Mouse (Mus musculus) left cerebral cortex, postnatal 10 days (tissue): Measurements from ENCODE around the gene Slc12a1. TPM values are rescaled to one million over a fixed set of nuclear protein-coding genes. Genes with fewer than 3 reads are reported as not detected.

ENCODE experiments used
- DNase-seq, 2 experiments: peaks; one replicate each; pipeline ENCODE4 v3.0.0; 2021 to 2022; ENCODE audit warnings: low spot score in 2 of 2, mixed read lengths in 1 of 2; ENCODE audit errors: extremely low spot score in 1 of 2
- intact Hi-C: fragments of 180-260 bp; cut with DNase I; formaldehyde crosslinking; loops from one replicate; pipeline ENCODE4 v1.15.1; 2025
- total RNA-seq, 2 experiments: library from RNA; stranded (reverse); gene quantifications; 2 replicates each; pipeline ENCODE4 v1.2.3; 2021

The Slc12a1 gene
- total RNA-seq, 2 experiments from 2014 or later, result 0.17 TPM; not detected in 1

DNA sequence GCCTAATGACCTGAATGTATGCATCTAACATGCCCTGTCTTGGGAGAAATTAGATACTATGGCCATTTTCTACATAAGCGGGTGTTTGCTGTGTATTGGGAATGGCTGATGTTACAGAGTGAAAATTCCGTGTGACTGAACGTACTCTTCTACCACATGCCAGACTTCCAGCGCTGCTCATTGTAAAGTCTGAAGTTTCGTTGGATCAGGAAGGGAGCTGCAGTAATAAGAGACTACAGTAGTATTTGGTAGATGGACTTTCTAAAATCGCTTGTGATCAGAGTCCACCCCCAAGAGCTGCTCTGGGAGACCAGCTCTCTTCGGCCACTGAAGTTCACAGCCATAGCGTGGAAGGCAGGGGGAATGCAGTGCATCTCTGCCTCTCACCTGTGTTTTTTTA lies 96.0 kb downstream of the Slc12a1 start:
- intact Hi-C loops, result no loop called here
- DNase-seq, result no peak

DNA sequence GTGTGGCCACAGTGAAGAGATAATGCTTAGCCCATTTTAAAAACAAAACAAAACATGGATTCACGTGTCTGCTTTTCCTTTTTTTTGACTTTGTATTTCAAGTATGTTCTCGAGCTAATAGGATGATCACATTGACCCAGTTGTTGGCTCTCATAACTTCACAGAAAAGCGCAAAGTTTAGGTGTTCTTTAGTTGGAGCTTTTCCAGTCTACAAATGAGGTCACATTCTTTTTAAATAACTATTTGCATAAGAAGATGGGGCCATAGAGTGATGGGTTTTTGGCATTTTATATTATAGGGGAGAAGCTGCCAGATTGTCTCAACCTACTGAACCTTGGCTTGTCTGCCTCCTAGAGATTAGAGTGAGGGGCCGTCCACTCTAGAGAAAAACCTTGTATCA lies 97.0 kb downstream of the Slc12a1 start:
- DNase-seq, result no peak
- intact Hi-C loops, result no loop called here

DNA sequence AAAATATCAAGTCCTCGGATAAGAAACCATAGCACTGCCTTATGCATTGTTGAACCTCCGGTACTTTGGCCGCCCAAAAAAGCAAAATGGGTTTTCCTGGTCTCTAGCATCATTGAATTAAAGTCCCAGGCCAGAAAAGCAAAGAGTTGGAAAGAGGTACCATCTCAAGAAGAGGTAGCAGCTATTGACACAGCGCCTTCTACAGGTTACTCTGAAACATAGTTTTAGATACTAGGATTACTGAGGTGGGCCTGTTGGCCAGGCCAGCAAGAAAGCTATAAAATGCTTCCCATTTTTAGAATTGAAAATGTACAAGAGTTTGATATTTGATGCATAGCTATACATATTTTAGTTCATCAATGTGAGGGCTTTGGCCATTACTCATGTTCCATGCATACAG lies 97.6 kb downstream of the Slc12a1 start:
- intact Hi-C loops, result no loop called here
- DNase-seq, result no peak

DNA sequence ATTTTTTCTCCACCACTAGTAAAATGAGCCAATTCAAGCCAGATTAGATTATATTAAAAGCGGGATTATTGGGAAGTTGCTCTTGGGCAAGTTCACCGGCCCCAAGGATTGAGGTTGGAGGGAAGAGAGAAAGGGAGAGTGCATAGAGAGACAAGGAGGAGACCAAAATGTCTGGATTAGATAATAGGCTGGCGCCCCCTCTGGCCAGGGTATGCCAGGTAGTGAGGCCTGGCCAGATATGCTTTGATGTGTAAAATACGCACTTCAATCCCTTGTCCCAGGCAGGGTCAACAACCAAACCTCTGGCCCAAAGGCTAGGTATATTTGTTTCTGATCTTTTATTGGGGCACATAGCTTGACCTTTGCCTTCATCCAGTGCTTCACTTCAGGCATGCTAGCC lies 99.5 kb downstream of the Slc12a1 start:
- intact Hi-C loops, result no loop called here
- DNase-seq, result no peak

DNA sequence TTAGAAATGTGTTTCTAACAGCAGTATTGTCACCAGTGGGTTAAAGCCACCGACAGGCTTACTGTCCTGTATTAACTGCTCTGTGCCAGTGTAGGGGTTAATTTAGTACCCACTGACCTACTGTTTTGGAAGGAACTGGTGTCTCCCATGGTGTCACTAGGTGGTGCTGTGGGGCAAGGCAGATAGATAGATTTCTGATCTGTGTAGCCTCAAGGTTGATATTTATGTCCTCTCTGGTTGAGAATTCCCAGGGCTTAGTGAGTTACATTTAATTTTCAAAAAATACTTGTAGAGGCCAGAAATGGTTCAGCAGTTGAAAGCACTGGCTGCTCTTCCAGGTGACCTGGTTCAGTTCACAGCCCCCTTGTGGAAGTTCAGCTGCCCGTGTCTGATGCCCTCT lies 100.0 kb downstream of the Slc12a1 start:
- intact Hi-C loops, result no loop called here
- peak; percentile 23 to 58 for DNase-seq

DNA sequence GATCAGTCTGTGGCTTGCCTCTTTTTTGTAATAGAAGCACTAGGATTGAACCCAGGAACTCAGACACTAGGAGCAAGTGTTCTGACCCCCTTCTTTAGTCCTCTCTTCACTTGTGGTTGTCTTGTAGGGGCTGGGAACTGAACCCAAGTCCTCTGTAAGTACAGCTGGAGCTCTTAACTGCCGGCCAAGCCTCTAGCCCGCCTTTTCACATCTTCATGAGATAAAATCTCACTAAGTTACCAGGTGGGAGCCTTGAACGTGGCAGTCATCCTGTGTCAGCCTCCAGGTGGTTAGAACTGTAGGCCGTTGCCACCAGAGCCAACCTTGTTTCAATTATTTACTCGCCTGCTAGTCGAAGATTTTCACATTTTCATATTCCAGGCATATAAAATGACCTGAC lies 101.4 kb downstream of the Slc12a1 start:
- intact Hi-C loops, result no loop called here
- no peak for DNase-seq

DNA sequence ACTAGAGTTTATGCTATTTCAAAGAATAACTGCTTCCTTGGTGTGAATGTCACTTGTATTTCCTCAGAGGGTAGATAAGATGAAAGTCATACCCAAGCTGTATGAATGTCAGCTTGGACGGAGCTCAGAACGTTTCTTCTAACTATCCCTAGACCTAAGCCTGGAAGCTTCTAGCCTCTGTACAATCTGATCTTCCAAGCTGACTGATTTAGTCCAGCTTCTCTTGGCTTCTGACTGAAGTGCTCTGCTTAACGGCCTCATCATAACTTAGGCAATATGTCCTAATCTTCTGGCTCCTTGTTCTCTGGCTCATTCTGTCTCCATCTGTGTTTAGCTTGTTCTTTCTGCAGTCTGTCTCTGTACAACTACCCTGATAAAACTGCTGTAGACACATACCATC lies 102.3 kb downstream of the Slc12a1 start:
- no peak for DNase-seq
- intact Hi-C loops, result no loop called here

DNA sequence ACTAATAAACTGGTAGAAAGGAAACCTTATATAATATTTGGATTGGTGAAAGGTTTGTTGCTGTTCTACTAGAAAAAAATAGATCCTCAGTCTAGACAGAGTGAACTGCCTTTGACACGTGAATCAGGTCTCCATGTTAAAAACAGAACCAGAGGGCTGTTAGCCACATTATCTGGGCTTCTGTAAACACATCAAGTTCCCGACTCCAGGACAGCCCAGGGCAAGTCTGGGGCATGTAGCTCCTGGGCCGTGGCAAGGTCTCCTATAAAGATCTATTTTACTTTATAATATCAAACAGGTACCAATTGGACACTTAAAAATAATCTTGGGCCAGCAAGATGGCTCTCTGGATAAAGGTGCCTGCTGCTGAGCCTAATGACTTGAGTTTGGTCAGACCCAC lies 103.6 kb downstream of the Slc12a1 start:
- no peak for DNase-seq
- intact Hi-C loops, result no loop called here

DNA sequence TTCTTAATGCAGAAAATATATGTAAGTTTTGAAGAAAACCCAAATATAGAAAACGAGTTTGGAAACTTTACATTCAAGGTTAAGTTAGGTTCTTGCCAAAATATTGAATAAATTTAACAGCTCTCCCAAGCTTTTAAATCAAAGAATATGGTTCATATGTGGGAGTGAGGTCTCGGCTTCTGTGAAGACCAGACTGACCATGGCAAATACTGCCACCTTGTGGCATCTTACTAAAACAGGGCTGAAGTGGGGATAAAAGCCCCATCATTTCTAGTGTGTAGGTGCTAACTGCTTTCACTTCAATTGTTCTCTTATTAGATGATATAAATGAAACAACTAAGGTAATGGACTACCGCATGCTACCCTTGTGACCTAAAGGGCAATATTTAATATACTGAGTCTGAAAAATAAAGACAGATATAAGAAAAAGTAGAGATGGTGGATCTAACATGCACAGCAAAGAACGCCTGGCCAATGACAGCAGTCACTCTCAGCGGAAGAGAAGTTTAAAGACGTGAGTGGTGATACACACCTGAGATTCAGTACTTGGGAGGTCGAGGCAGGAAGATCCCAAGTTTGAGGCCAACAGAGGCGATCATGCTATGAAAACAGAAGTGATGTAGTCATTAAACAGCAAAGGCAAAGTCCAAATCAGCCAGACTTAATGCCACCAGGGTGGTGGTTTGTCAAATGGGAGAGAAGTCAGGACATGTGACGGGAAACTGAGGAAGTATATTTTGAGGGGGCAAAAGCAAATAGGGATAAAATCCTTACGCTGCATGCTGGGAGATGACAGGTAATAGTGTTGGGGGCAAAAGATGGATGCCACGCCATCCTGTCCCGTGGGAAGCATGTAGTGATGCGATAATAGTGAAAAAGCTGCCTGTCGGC lies 107.2 kb downstream of the Slc12a1 start:
- intact Hi-C loops, result loop anchor here (5.0 to 10.0 kb wide), 2 partner anchors 343 to 475 kb away; no protein-coding TSS in a partner anchor
- no peak for DNase-seq

DNA sequence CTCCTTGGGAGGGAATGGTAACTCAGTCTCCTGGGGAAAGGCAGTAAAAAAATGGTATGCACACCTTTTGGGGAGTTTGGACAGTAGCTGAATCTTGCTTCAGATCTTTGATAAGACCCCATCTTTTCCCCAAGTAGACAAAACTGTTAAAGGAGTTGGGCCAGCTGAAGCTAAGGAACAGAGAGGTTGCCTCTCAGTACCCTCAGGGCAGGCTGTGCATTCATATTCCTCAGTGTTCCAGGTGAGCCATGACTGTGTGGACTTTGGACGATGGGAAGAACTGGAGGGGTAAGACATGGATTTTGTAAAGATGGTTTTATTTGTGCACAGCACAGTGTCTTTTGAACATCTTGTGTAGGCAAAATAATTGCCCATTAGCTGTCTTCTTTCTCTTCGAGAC lies 108.0 kb downstream of the Slc12a1 start:
- intact Hi-C loops, result loop anchor here (5.0 to 10.0 kb wide), 2 partner anchors 342 to 474 kb away; no protein-coding TSS in a partner anchor
- no peak for DNase-seq

DNA sequence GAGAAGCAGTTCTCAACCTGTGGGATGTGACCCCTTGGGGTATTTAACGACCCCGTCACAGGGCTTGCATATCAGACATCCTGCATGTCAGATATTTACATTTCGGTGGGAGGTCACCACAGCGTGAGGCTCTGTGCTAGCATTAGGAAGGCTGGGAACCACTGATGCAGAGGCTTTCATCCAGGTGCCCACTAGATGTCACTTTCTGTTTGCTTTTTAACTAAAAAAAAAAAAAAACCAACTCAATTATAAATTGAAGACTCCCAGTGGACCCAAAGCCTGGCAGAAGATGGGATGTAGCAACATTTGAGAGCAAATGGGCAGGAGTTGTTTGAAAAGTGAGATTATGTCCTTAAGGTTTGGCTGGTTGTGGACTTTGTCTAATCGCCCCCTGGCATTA lies 110.8 kb downstream of the Slc12a1 start:
- no peak for DNase-seq

DNA sequence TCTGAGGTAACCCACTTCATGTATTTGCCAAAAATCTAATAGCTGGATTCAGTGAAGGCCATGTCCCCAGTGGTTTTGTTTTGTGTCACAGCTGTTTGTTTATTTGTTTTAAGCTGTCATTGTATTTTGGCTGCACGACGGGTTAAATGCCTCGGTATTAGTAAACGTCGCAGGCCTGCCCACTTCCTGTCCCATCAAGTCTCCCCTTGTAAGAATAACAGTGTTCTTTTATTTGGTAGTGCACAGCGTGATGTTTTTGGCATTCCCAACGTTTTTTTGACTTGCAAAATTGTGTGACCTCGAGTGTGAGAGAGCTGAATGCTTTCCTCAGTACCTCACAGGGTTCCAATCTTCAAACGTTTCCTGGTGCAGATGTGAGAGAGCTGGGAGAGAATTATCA lies 111.4 kb downstream of the Slc12a1 start:
- intact Hi-C loops, result loop anchor here (5.0 to 10.0 kb wide), 2 partner anchors 339 to 471 kb away; no protein-coding TSS in a partner anchor

More for the DNA sequence above, 110.8 kb downstream of the Slc12a1 start:
- intact Hi-C loops, result loop anchor here (5.0 to 10.0 kb wide), 2 partner anchors 339 to 472 kb away; no protein-coding TSS in a partner anchor

DNA sequence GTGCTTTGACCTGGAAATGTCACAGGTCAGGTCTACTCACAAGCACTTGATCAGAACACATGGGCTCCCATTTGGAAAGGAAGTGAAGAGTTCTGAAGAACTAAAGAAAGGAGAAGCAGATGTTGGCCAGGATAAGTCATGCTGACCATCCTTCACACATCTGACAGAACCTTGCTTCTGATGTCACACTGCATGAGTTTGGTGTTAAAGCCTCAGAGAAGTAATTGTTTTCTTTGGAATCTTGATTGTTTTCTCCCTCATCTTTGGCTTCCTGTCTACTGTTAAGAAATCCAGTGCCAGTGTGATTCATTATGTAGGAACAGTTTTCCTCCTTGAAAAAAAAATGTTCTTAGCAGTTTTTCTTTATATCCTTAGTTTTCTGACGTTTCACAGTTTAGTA lies 116.6 kb downstream of the Slc12a1 start:
- intact Hi-C loops, result loop anchor here (10.0 kb wide), 1 partner anchor 466 kb away; no protein-coding TSS in a partner anchor
- no peak for DNase-seq

More for the DNA sequence above, 111.4 kb downstream of the Slc12a1 start:
- peak in 1 of 2 experiments; percentile 39 for DNase-seq

DNA sequence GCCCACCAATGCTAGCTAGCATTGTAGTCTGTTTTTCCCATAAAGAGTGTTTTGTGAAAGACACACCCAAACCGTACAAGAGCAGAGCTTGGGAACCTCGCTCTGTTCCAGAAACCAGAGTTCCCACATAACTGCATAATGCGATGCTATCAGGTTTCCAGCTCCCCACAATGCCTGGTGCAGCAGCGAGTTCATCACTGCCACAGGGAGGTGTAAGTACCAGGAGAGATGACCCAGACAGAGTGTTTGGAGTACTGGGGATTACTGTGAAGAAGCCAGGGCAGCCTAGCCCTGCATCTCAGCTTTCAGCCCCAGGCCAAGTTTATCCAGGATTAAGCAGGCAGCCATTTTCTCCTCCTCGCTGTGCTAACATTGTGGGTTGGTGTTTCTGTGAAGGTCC lies 123.3 kb downstream of the Slc12a1 start:
- DNase-seq, result no peak
- intact Hi-C loops, result no loop called here

DNA sequence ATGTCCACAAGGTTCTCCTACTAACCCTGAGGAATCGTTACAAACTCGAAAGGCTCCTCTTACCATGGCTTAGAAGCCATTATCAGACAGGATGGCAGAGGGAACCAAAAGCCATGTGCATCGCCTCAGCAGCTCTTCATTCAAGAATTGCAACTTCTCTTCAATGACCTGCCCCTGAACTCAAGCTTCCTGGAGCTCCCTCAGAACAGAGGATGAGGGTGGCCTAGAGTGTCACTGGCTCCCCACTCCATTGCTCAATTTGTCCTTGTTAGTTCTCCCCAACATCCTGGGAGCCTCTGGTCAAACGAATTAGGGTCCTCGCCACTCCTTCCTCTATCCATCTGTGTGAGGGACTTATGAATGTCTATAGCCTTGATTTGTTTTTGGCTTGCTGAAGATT lies 124.4 kb downstream of the Slc12a1 start:
- intact Hi-C loops, result no loop called here
- DNase-seq, result no peak

DNA sequence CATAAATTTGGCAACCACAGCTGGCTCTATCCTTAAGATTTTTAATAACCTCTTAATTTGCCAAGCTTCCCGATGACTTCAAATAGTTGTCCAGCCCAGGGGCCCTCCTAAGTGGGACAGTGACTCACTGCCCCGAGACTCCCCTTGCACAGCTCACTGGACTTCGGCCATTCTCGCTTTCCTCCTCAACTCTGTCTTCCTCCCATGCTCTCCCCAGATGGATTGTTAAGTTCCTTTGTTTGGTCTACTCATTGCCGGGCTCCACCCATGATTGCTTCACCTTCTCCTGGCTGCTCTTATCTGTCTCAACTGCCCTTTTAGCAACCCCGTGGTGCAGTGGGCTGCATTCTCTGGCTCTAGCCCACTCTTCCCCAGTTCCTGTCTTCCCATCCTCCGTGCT lies 126.2 kb downstream of the Slc12a1 start:
- intact Hi-C loops, result no loop called here
- DNase-seq, result no peak

Other genes with a start within 250 kb of the Slc12a1 start
- under 1 TPM in 1 of 2 experiments, not detected in 1; 0.26 TPM for gene Slc24a5, start 84.4 kb upstream of the Slc12a1 start, total RNA-seq
- 100 to 1,000 TPM; 118 to 121 TPM for gene Myef2, start 28.8 kb upstream of the Slc12a1 start, total RNA-seq
- 10 to 100 TPM in 1 of 2 experiments, 1 to 10 TPM in 1; 7.0 to 11.4 TPM for gene Ctxn2, start 15.8 kb upstream of the Slc12a1 start, total RNA-seq
- gene Dut, start 94.7 kb downstream of the Slc12a1 start, total RNA-seq, result 10 to 100 TPM; 37.8 to 39.3 TPM